In genomic region chr19:44301176-44301575, GRCm38 (mm10) we compare ENCODE assay signal across 7 mouse cellular contexts. TPM values are rescaled to one million over a fixed set of nuclear protein-coding genes. Genes with fewer than 3 reads are reported as not detected.
A peak's percentile ranks its signal among the peaks of the same experiment; 100 is the strongest.
DNase-seq lines count a peak whose midpoint lies in the region; TF ChIP-seq lines count a peak whose summit lies in the region.

No protein-coding gene starts in this region.

- intact Hi-C loops in left cerebral cortex, adult 2 months (cut with DNase I) = no loop called here

- DNase-seq in left cerebral cortex, adult 2 months (ENCODE audit: extremely low spot score in 1 of 2, low spot score in 2 of 2) = peak in 1 of 2 experiments; percentile 51
- no peak for DNase-seq in left cerebral cortex, adult 18-20 months (ENCODE audit: low spot score in 2 of 2)
- DNase-seq in c-Kit-positive CD71-positive TER-119-positive erythroid progenitor cells, embryonic 14.5 days (ENCODE audit: low spot score) = peak; percentile 60
- DNase-seq in induced T-regulatory cell, adult 2 months (ENCODE audit: low read depth) = peak; percentile 53
- DNase-seq in urinary bladder, adult 18-20 months (ENCODE audit: low spot score in 2 of 2) = no peak
- no peak for DNase-seq in ovary, postnatal 10 days (ENCODE audit: low spot score)

- no peak overlapping the region for H3K4me3 ChIP-seq in left cerebral cortex, adult 2 months
- peak overlapping the region; percentile 100 for H3K4me3 ChIP-seq in myocyte

- H3K79me2 ChIP-seq in myocyte (ENCODE audit: control insufficient read depth, insufficient read depth) = peaks cover 99% of the 10 kb centered on the region

- no peaks in the 10 kb centered on the region for H3K27me3 ChIP-seq in myocyte (ENCODE audit: control insufficient read depth, insufficient read depth, insufficient read length)

- H3K36me3 ChIP-seq in myocyte (ENCODE audit: control insufficient read depth, insufficient read depth) = peaks cover 97% of the 10 kb centered on the region

- TF ChIP-seq CTCF in left cerebral cortex, adult 2 months (IDR thresholded peaks at IDR 0.05) = no peak

- peak overlapping the region; percentile 99 for H3K4me2 ChIP-seq in myocyte (ENCODE audit: low read depth)

- TF ChIP-seq POLR2A in myocyte (IDR thresholded peaks at IDR 0.05; ENCODE audit: insufficient read length, low read depth) = peak; percentile 51

- H3K27ac ChIP-seq in left cerebral cortex, adult 2 months = peak overlapping the region; percentile 28

- no peak overlapping the region for H3ac ChIP-seq in myocyte (ENCODE audit: control insufficient read depth, insufficient read length)

TF ChIP-seq in myocyte, 11 proteins besides CTCF, POLR2A, EP300 and RAD21:
- TF ChIP-seq POLR2AphosphoS2 (IDR thresholded peaks at IDR 0.05; ENCODE audit: insufficient read length, low read depth) (peak; percentile 87), CEBPB (IDR thresholded peaks at IDR 0.05; ENCODE audit: insufficient read depth, poor library complexity, severe bottlenecking) (no peak)

RNA-seq across cellular contexts. Expression of gene Scd2, which starts 7.7 kb away (rescaled TPM):
- 100 to 1,000 TPM; 580 to 609 TPM for total RNA-seq in left cerebral cortex, adult 2 months (2021)
- total RNA-seq in left cerebral cortex, adult 18-20 months (2021) = 100 to 1,000 TPM; 581 to 588 TPM
- polyA plus RNA-seq in myocyte (2012; fragmentation: generic; extraction: Trizol) = 868 TPM

RNA-seq across cellular contexts. Expression of gene Scd4, which starts 31.7 kb away (rescaled TPM):
- 1 to 10 TPM; 2.1 to 2.3 TPM for total RNA-seq in left cerebral cortex, adult 2 months (2021)
- 1 to 10 TPM; 2.2 to 2.7 TPM for total RNA-seq in left cerebral cortex, adult 18-20 months (2021)
- polyA plus RNA-seq in myocyte (2012; fragmentation: generic; extraction: Trizol) = 0.16 TPM

Comparison
In these comparisons a context has a peak if more than half of its experiments do, and no peak if none do; other contexts are left out.
1. DNase-seq: peak in c-Kit-positive CD71-positive TER-119-positive erythroid progenitor cells, embryonic 14.5 days (single experiment) and induced T-regulatory cell, adult 2 months (single experiment); none in left cerebral cortex, adult 18-20 months (0 of 2), urinary bladder, adult 18-20 months (0 of 2) and ovary, postnatal 10 days (single experiment).